ENCODE assay signal across 8 mouse cellular contexts in genomic region chr7:139011027-139011426, GRCm38 (mm10).
DNase-seq lines count a peak whose midpoint lies in the region; ATAC-seq lines count a peak whose summit lies in the region.
"Had no signal": no experiment of that assay in that cellular context is flagged by ENCODE, and none has a peak within 500 bp of the region (broad histone marks: within the 10 kb centered on the region; RNA-seq: fewer than 3 reads in every experiment).

No protein-coding gene starts in this region.

- no peaks in the 10 kb centered on the region for H3K36me3 ChIP-seq in midbrain, embryonic 14.5 days (ENCODE audit: control insufficient read depth, insufficient read depth, low read length)
- H3K36me3 ChIP-seq in midbrain, embryonic 16.5 days (ENCODE audit: control insufficient read depth, insufficient read depth, low read length): no peaks in the 10 kb centered on the region; the same call in 1 of the 2 replicates
- no peaks in the 10 kb centered on the region for H3K36me3 ChIP-seq in limb, embryonic 11.5 days (ENCODE audit: control insufficient read depth, insufficient read depth, low read length)
- H3K36me3 ChIP-seq: heart, embryonic 15.5 days had no signal

- no peak overlapping the region for H3K4me2 ChIP-seq in midbrain, embryonic 14.5 days (ENCODE audit: low read length)
- no peak overlapping the region for H3K4me2 ChIP-seq in midbrain, embryonic 16.5 days (ENCODE audit: low read length)
- no peak overlapping the region for H3K4me2 ChIP-seq in limb, embryonic 11.5 days (ENCODE audit: low read depth, severe bottlenecking)
- H3K4me2 ChIP-seq: heart, embryonic 15.5 days had no signal

- DNase-seq in midbrain, embryonic 14.5 days: peak; percentile 70
- DNase-seq in WW6 (ENCODE audit: low read depth, low spot score): peak; percentile 20
- DNase-seq in cerebellum, adult 9-11 months: peak; percentile 30
- peak; percentile 31 to 69 for DNase-seq in heart, postnatal 36 days
- DNase-seq in limb, embryonic 11.5 days (ENCODE audit: low spot score): peak; percentile 85
- DNase-seq in retina, adult 2 months (ENCODE audit: low read depth, low spot score): peak; percentile 8

- intact Hi-C loops in heart, postnatal 36 days (cut with DNase I): no loop called here

- no peaks in the 10 kb centered on the region for H3K27me3 ChIP-seq in midbrain, embryonic 14.5 days (ENCODE audit: control insufficient read depth, insufficient read depth, low read length)
- no peaks in the 10 kb centered on the region for H3K27me3 ChIP-seq in midbrain, embryonic 16.5 days (ENCODE audit: control insufficient read depth, insufficient read depth, low read depth, low read length)
- H3K27me3 ChIP-seq in limb, embryonic 11.5 days (ENCODE audit: control insufficient read depth, insufficient read depth, low read length): no peaks in the 10 kb centered on the region

- ATAC-seq in midbrain, embryonic 14.5 days (ENCODE audit: low FRiP score, low TSS enrichment): no peak
- no peak for ATAC-seq in midbrain, embryonic 16.5 days
- no peak for ATAC-seq in limb, embryonic 11.5 days (ENCODE audit: insufficient number of reproducible peaks, low FRiP score, low TSS enrichment, low read depth)

- no peak overlapping the region for H3K27ac ChIP-seq in midbrain, embryonic 14.5 days (replicated peaks; ENCODE audit: low read depth, low read length)
- H3K27ac ChIP-seq in midbrain, embryonic 16.5 days (ENCODE audit: low read length): no peak overlapping the region
- H3K27ac ChIP-seq in limb, embryonic 11.5 days (replicated peaks; ENCODE audit: low read depth, low read length): no peak overlapping the region
- H3K27ac ChIP-seq: heart, embryonic 15.5 days had no signal

- H3K4me3 ChIP-seq in midbrain, embryonic 14.5 days (replicated peaks; ENCODE audit: low read depth, low read length): no peak overlapping the region
- H3K4me3 ChIP-seq in midbrain, embryonic 16.5 days (ENCODE audit: low read depth, low read length): no peak overlapping the region
- no peak overlapping the region for H3K4me3 ChIP-seq in limb, embryonic 11.5 days (ENCODE audit: low read depth, low read length)
- H3K4me3 ChIP-seq: heart, embryonic 15.5 days had no signal

- no peak overlapping the region for H3K9ac ChIP-seq in midbrain, embryonic 14.5 days (replicated peaks; ENCODE audit: low read length)
- no peak overlapping the region for H3K9ac ChIP-seq in midbrain, embryonic 16.5 days (ENCODE audit: low read depth, low read length)
- H3K9ac ChIP-seq in limb, embryonic 11.5 days (ENCODE audit: low read length): no peak overlapping the region
- H3K9ac ChIP-seq: heart, embryonic 15.5 days had no signal

- 39% methylated on average over 3 of the region's 3 CpGs for WGBS in midbrain, embryonic 14.5 days
- WGBS in midbrain, embryonic 16.5 days: 33% methylated on average over 3 of the region's 3 CpGs
- WGBS in limb, embryonic 11.5 days: 40% methylated on average over 3 of the region's 3 CpGs

- no peaks in the 10 kb centered on the region for H3K9me3 ChIP-seq in midbrain, embryonic 14.5 days (ENCODE audit: control insufficient read depth, low read length)
- no peaks in the 10 kb centered on the region for H3K9me3 ChIP-seq in midbrain, embryonic 16.5 days (replicated peaks; ENCODE audit: control insufficient read depth, low read length, poor library complexity, severe bottlenecking)
- H3K9me3 ChIP-seq in limb, embryonic 11.5 days (ENCODE audit: control insufficient read depth, low read length): no peaks in the 10 kb centered on the region
- H3K9me3 ChIP-seq: heart, embryonic 15.5 days had no signal

- no peaks in the 10 kb centered on the region for H3K4me1 ChIP-seq in midbrain, embryonic 14.5 days (ENCODE audit: control insufficient read depth, insufficient read depth, low read length)
- H3K4me1 ChIP-seq in midbrain, embryonic 16.5 days (ENCODE audit: control insufficient read depth, insufficient read depth, low read length): peaks cover 4% of the 10 kb centered on the region; the same call in 1 of the 2 replicates
- peaks cover 18% of the 10 kb centered on the region for H3K4me1 ChIP-seq in limb, embryonic 11.5 days (ENCODE audit: control insufficient read depth, insufficient read depth, low read length)

Comparison
In these comparisons a context has a peak if more than half of its experiments do, and no peak if none do; other contexts are left out.
1. DNase-seq: peak in every context shown above with its lines; median percentile 85 in limb, embryonic 11.5 days; 70 in midbrain, embryonic 14.5 days; 50 in heart, postnatal 36 days; 30 in cerebellum, adult 9-11 months; 20 in WW6; 8 in retina, adult 2 months.